Mouse (Mus musculus): ENCODE measurements around the gene Ehd4. TPM values are rescaled to one million over a fixed set of nuclear protein-coding genes. Genes with fewer than 3 reads are reported as not detected.

Ehd4 gene
- polyA plus RNA-seq, 1 experiment from 2014 or later, result 17.5 TPM

DNA sequence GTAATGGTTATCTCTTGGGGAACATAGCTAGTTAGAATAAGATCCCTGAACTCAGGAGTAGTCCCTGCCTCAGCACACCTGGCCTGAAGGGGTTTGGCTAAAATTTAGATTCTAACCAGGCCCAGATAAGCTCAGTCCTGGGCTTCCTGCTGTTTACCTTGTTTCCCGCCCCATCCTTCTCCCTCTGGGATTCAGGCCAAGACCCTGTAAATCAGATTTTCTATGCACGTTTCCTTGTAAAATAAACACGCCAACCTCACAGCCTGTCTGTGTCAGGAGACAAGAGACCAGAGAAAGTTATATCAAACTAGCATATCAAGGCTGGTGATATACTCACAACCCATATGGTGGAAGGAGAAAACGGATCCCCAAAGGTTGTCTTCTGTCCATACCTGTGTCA lies 42.8 kb downstream of the Ehd4 start:
- no peak for ATAC-seq (ENCODE audit: low read depth)
- no peaks in the 10 kb centered on the region for H3K27me3 ChIP-seq (ENCODE audit: control insufficient read depth, insufficient read depth, low read depth, low read length)
- no peak overlapping the region for H3K4me2 ChIP-seq (ENCODE audit: low read depth, low read length)
- no peak overlapping the region for H3K27ac ChIP-seq (ENCODE audit: low read length)
- no peaks in the 10 kb centered on the region for H3K9me3 ChIP-seq (replicated peaks; ENCODE audit: control insufficient read depth, low read length)
- WGBS (ENCODE audit: insufficient replicate concordance), result 59% methylated on average over 4 of the region's 4 CpGs
- no peaks in the 10 kb centered on the region; the same call in 1 of the 2 replicates for H3K4me1 ChIP-seq (ENCODE audit: control insufficient read depth, low read depth, low read length)
- no peak overlapping the region for H3K9ac ChIP-seq (ENCODE audit: low read depth, low read length)
- no peaks in the 10 kb centered on the region for H3K36me3 ChIP-seq (ENCODE audit: control insufficient read depth, insufficient read depth)
- H3K4me3 ChIP-seq (ENCODE audit: low read depth, low read length), result no peak overlapping the region

- no peak overlapping the region for H3K4me2 ChIP-seq (ENCODE audit: low read depth, low read length)
- no peaks in the 10 kb centered on the region for H3K27me3 ChIP-seq (ENCODE audit: control insufficient read depth, insufficient read depth, low read depth, low read length)
- no peaks in the 10 kb centered on the region for H3K36me3 ChIP-seq (ENCODE audit: control insufficient read depth, insufficient read depth)
- no peak overlapping the region for H3K4me3 ChIP-seq (ENCODE audit: low read depth, low read length)
- no peak for ATAC-seq (ENCODE audit: low read depth)
- no peak overlapping the region for H3K9ac ChIP-seq (ENCODE audit: low read depth, low read length)
- H3K4me1 ChIP-seq (ENCODE audit: control insufficient read depth, low read depth, low read length), result no peaks in the 10 kb centered on the region; the same call in 1 of the 2 replicates
- no peaks in the 10 kb centered on the region for H3K9me3 ChIP-seq (replicated peaks; ENCODE audit: control insufficient read depth, low read length)
- H3K27ac ChIP-seq (ENCODE audit: low read length), result no peak overlapping the region
- WGBS (ENCODE audit: insufficient replicate concordance), result 50% methylated on average over 3 of the region's 3 CpGs
These were observed 43.2 kb downstream of the Ehd4 start for GRCm38 (mm10) chr2:120111172-120111571.

DNA sequence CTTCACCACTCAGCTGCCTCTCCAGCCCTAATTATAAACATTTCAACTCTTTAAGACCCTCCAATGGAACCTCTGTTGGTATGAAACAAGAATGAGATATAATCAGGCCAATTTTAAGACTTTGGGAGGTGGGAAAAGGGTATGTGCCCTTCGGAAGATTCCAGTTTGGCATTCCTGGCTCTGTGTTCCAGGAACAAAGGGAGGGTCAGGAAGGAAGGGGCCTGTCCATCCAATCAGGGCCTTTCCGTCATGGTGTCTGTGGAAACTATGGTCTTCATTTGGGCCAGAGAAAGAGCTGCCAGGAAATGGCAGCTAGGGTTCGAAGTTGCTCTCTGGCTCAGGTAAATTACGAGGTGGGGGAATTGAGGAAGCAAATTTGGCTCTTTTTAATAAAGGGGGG lies 46.3 kb downstream of the Ehd4 start:
- 74% methylated on average over 4 of the region's 4 CpGs for WGBS (ENCODE audit: insufficient replicate concordance)
- Histone ChIP-seq H3K4me3 (ENCODE audit: low read depth, low read length) (no peak overlapping the region), H3K9ac (ENCODE audit: low read depth, low read length) (no peak overlapping the region), H3K4me2 (ENCODE audit: low read depth, low read length) (no peak overlapping the region), H3K4me1 (ENCODE audit: control insufficient read depth, low read depth, low read length) (no peaks in the 10 kb centered on the region; the same call in 1 of the 2 replicates), H3K9me3 (replicated peaks; ENCODE audit: control insufficient read depth, low read length) (no peaks in the 10 kb centered on the region), H3K27ac (ENCODE audit: low read length) (no peak overlapping the region), H3K27me3 (ENCODE audit: control insufficient read depth, insufficient read depth, low read depth, low read length) (no peaks in the 10 kb centered on the region), H3K36me3 (ENCODE audit: control insufficient read depth, insufficient read depth) (no peaks in the 10 kb centered on the region)
- no peak for ATAC-seq (ENCODE audit: low read depth)

GRCm38 (mm10) chr2:120107446-120107845 lies 47.0 kb downstream of the Ehd4 start:
- Histone ChIP-seq H3K9ac (ENCODE audit: low read depth, low read length) (no peak overlapping the region), H3K9me3 (replicated peaks; ENCODE audit: control insufficient read depth, low read length) (no peaks in the 10 kb centered on the region), H3K4me1 (ENCODE audit: control insufficient read depth, low read depth, low read length) (no peaks in the 10 kb centered on the region; the same call in 1 of the 2 replicates), H3K4me3 (ENCODE audit: low read depth, low read length) (no peak overlapping the region), H3K4me2 (ENCODE audit: low read depth, low read length) (no peak overlapping the region), H3K36me3 (ENCODE audit: control insufficient read depth, insufficient read depth) (no peaks in the 10 kb centered on the region), H3K27ac (ENCODE audit: low read length) (no peak overlapping the region), H3K27me3 (ENCODE audit: control insufficient read depth, insufficient read depth, low read depth, low read length) (no peaks in the 10 kb centered on the region)
- WGBS (ENCODE audit: insufficient replicate concordance), result 70% methylated on average over 2 of the region's 2 CpGs
- no peak for ATAC-seq (ENCODE audit: low read depth)

DNA sequence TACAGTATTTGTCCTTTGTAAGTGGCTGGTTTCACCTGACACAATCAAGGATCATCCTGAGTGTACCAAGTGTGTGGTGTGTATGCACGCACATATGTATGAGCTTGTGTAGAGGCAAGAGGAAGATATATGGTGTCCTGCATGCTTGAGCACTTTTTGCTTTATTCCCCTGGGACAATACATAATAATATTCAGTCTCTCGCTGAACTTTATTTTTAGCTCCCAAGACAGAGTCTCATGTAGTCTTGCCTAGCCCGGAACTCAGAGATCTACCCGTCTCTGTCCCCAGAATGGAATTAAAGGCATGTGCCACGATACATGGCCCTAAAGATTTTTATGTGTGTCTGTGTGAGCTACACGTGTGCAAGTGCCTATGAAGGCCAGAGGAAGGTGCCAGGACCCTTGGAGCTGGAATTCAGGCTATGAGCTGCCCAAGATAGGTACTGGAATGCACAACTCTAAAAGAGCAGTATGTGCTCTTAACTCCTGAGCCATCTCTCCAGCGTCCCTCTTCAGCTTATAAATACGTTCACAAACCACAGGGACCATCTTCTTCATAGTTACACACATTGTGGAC lies 47.9 kb downstream of the Ehd4 start:
- ATAC-seq (ENCODE audit: low read depth), result no peak
- Histone ChIP-seq H3K27me3 (ENCODE audit: control insufficient read depth, insufficient read depth, low read depth, low read length) (no peaks in the 10 kb centered on the region), H3K4me3 (ENCODE audit: low read depth, low read length) (no peak overlapping the region), H3K4me1 (ENCODE audit: control insufficient read depth, low read depth, low read length) (no peaks in the 10 kb centered on the region; the same call in 1 of the 2 replicates), H3K4me2 (ENCODE audit: low read depth, low read length) (no peak overlapping the region), H3K36me3 (ENCODE audit: control insufficient read depth, insufficient read depth) (no peaks in the 10 kb centered on the region), H3K9ac (ENCODE audit: low read depth, low read length) (no peak overlapping the region), H3K27ac (ENCODE audit: low read length) (no peak overlapping the region), H3K9me3 (replicated peaks; ENCODE audit: control insufficient read depth, low read length) (no peaks in the 10 kb centered on the region)
- WGBS (ENCODE audit: insufficient replicate concordance), result 76% methylated on average over 8 of the region's 8 CpGs

GRCm38 (mm10) chr2:120105861-120106260 lies 48.5 kb downstream of the Ehd4 start:
- no peak overlapping the region for H3K27ac ChIP-seq (ENCODE audit: low read length)
- H3K36me3 ChIP-seq (ENCODE audit: control insufficient read depth, insufficient read depth), result no peaks in the 10 kb centered on the region
- H3K4me3 ChIP-seq (ENCODE audit: low read depth, low read length), result no peak overlapping the region
- no peaks in the 10 kb centered on the region for H3K9me3 ChIP-seq (replicated peaks; ENCODE audit: control insufficient read depth, low read length)
- H3K4me2 ChIP-seq (ENCODE audit: low read depth, low read length), result no peak overlapping the region
- no peak overlapping the region for H3K9ac ChIP-seq (ENCODE audit: low read depth, low read length)
- no peak for ATAC-seq (ENCODE audit: low read depth)
- H3K4me1 ChIP-seq (ENCODE audit: control insufficient read depth, low read depth, low read length), result no peaks in the 10 kb centered on the region
- WGBS (ENCODE audit: insufficient replicate concordance), result 45% methylated on average over 3 of the region's 3 CpGs
- no peaks in the 10 kb centered on the region for H3K27me3 ChIP-seq (ENCODE audit: control insufficient read depth, insufficient read depth, low read depth, low read length)

- Histone ChIP-seq H3K36me3 (ENCODE audit: control insufficient read depth, insufficient read depth) (no peaks in the 10 kb centered on the region), H3K27me3 (ENCODE audit: control insufficient read depth, insufficient read depth, low read depth, low read length) (no peaks in the 10 kb centered on the region), H3K4me3 (ENCODE audit: low read depth, low read length) (no peak overlapping the region), H3K4me1 (ENCODE audit: control insufficient read depth, low read depth, low read length) (no peaks in the 10 kb centered on the region; the same call in 1 of the 2 replicates), H3K4me2 (ENCODE audit: low read depth, low read length) (no peak overlapping the region), H3K9ac (ENCODE audit: low read depth, low read length) (no peak overlapping the region), H3K27ac (ENCODE audit: low read length) (no peak overlapping the region), H3K9me3 (replicated peaks; ENCODE audit: control insufficient read depth, low read length) (no peaks in the 10 kb centered on the region)
- ATAC-seq (ENCODE audit: low read depth), result no peak
- WGBS (ENCODE audit: insufficient replicate concordance), result 48% methylated on average over 6 of the region's 6 CpGs
These were observed 51.5 kb downstream of the Ehd4 start for GRCm38 (mm10) chr2:120102881-120103280.

DNA sequence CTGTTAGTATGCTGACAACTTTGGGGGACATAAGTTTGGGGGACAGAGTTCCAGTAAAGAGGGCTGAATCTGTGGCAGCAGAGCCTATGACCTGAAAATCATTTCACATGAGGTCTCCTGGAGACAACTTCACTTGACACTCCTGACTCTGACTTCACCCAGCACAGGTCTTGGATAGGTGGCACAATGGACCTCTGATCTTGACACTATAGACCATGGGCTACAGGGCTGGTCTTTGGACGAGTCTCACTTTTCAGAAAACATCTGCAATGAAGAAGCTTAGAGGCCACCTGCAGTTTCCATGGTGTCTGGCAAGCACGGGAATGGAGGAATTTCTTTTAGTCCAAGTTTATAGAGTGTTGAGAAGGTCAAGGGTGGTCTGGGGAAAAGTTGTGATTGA lies 52.0 kb downstream of the Ehd4 start:
- H3K4me3 ChIP-seq (ENCODE audit: low read depth, low read length), result no peak overlapping the region
- no peaks in the 10 kb centered on the region; the same call in 1 of the 2 replicates for H3K4me1 ChIP-seq (ENCODE audit: control insufficient read depth, low read depth, low read length)
- no peak overlapping the region for H3K9ac ChIP-seq (ENCODE audit: low read depth, low read length)
- no peaks in the 10 kb centered on the region for H3K9me3 ChIP-seq (replicated peaks; ENCODE audit: control insufficient read depth, low read length)
- 64% methylated on average over 2 of the region's 2 CpGs for WGBS (ENCODE audit: insufficient replicate concordance)
- no peaks in the 10 kb centered on the region for H3K36me3 ChIP-seq (ENCODE audit: control insufficient read depth, insufficient read depth)
- no peaks in the 10 kb centered on the region for H3K27me3 ChIP-seq (ENCODE audit: control insufficient read depth, insufficient read depth, low read depth, low read length)
- ATAC-seq (ENCODE audit: low read depth), result no peak
- no peak overlapping the region for H3K4me2 ChIP-seq (ENCODE audit: low read depth, low read length)
- H3K27ac ChIP-seq (ENCODE audit: low read length), result no peak overlapping the region

DNA sequence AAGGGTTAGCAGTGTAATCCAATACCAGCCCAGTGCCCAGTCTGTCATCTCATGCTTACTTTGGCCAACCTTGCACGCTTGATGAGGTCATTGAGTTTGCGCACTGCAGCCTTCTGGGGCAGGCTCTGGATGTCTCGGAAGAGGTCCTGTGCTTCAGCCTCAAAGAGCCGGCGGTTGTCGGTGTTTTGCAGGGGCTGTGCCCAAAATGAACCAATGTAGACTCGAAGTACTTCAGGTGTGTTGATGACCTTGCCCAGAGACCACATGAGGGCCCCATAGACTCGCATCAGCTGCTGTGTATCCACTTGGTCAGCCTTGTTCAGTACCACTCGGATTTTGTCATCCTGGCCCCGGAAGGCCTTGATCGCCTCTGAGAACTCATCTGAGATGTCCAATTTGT lies 52.4 kb downstream of the Ehd4 start:
- Histone ChIP-seq H3K9me3 (replicated peaks; ENCODE audit: control insufficient read depth, low read length) (no peaks in the 10 kb centered on the region), H3K4me3 (ENCODE audit: low read depth, low read length) (no peak overlapping the region), H3K4me2 (ENCODE audit: low read depth, low read length) (no peak overlapping the region), H3K27ac (ENCODE audit: low read length) (no peak overlapping the region), H3K36me3 (ENCODE audit: control insufficient read depth, insufficient read depth) (no peaks in the 10 kb centered on the region), H3K4me1 (ENCODE audit: control insufficient read depth, low read depth, low read length) (no peaks in the 10 kb centered on the region; the same call in 1 of the 2 replicates), H3K9ac (ENCODE audit: low read depth, low read length) (no peak overlapping the region), H3K27me3 (ENCODE audit: control insufficient read depth, insufficient read depth, low read depth, low read length) (no peaks in the 10 kb centered on the region)
- ATAC-seq (ENCODE audit: low read depth), result no peak
- 88% methylated on average over 11 of the region's 11 CpGs for WGBS (ENCODE audit: insufficient replicate concordance)
